In the genomic region with DNA sequence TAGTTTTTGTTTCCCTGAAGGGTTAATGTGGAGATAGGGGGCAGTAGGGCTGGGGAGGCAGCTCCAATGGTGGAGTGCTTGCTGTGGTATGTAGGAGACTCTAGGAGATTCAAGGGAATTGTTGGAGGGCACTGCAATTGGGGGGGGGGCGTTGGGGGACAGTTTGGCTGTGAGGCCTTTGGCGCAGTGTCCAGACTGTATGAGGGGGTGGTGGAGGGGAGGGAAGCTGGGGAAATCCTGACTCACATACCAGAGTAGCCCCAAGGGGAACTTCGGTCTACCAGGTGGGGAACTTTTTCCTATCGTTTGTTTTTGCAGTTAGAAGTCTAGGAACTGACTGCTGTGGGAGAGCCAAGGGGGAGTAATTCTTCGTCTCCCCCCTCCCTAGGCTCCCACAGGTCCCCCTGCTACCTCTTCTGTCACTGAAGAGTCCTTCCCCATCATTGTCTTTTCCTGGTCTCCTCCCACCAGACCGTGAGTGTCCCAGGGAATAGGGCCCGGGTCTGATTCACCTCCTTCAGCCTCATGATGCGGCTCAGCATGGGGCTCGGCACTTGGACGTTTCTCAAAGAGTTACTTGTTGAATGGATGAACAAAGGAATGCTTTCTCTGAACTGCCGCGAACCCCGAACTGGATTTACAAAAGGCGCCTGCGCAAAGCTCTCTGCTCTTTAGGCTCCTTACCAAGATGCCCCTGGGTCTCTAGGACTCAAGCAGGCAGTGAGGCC, we compare ENCODE assay signal across 9 mouse cellular contexts. TPM values are rescaled to one million over a fixed set of nuclear protein-coding genes. Genes with fewer than 3 reads are reported as not detected.
DNase-seq lines count a peak whose midpoint lies in the region; ATAC-seq and TF ChIP-seq lines count a peak whose summit lies in the region.
"Had no signal": no experiment of that assay in that cellular context is flagged by ENCODE, and none has a peak within 500 bp of the region (broad histone marks: within the 10 kb centered on the region; RNA-seq: fewer than 3 reads in every experiment).

No protein-coding gene starts in this region.

- 0 out of 2 replicates have a peak overlapping the region, but pooled peaks have one; percentile 6 for H3K4me2 ChIP-seq in heart, embryonic 14.5 days (ENCODE audit: low read length)
- peak overlapping the region; percentile 47 for H3K4me2 ChIP-seq in hindbrain, postnatal 0 days (ENCODE audit: low read depth, low read length)

- no peak for ATAC-seq in heart, embryonic 14.5 days (ENCODE audit: insufficient number of reproducible peaks, insufficient read depth, low FRiP score, low read depth)
- peak; percentile 75 for ATAC-seq in hindbrain, postnatal 0 days

- H3K9me3 ChIP-seq in heart, embryonic 14.5 days (ENCODE audit: control insufficient read depth, low read length), result no peaks in the 10 kb centered on the region
- no peaks in the 10 kb centered on the region for H3K9me3 ChIP-seq in hindbrain, postnatal 0 days (ENCODE audit: low read length)

- 34% methylated on average over 15 of the region's 15 CpGs for WGBS in heart, embryonic 14.5 days
- 7% methylated on average over 15 of the region's 15 CpGs for WGBS in hindbrain, postnatal 0 days
- 50% methylated on average over 15 of the region's 15 CpGs for WGBS in lung, adult 2 months

- DNase-seq in heart, adult 18-20 months, result no peak
- DNase-seq in embryo, embryonic 9.5 days (ENCODE audit: extremely low spot score), result peak; percentile 53
- peak; percentile 70 for DNase-seq in hindbrain, postnatal 0 days (ENCODE audit: low spot score)
- peak; percentile 32 for DNase-seq in neural tube, embryonic 10.5 days (ENCODE audit: extremely low spot score, low spot score)
- DNase-seq in adrenal gland, postnatal 14 days, result no peak
- DNase-seq in kidney, adult 9 months, result no peak
- no peak for DNase-seq in lung, adult 2 months

- peaks cover 1 to 6% of the 10 kb centered on the region in 2 experiments; a peak in 3 of 4 replicates for H3K4me1 ChIP-seq in heart, embryonic 14.5 days (ENCODE audit: control insufficient read depth in 2 of 2, insufficient read depth in 2 of 2, low read length in 2 of 2)
- no peaks in the 10 kb centered on the region for H3K4me1 ChIP-seq in hindbrain, postnatal 0 days (ENCODE audit: insufficient read depth, low read length)
- peaks cover 3% of the 10 kb centered on the region; the same call in 1 of the 2 replicates for H3K4me1 ChIP-seq in lung, adult 2 months (ENCODE audit: control insufficient read depth, insufficient read depth, low read length)

- H3K9ac ChIP-seq in heart, embryonic 14.5 days (ENCODE audit: low read length), result no peak overlapping the region
- H3K9ac ChIP-seq in hindbrain, postnatal 0 days (replicated peaks; ENCODE audit: low read length), result no peak overlapping the region

- no peaks in the 10 kb centered on the region for H3K36me3 ChIP-seq in heart, embryonic 14.5 days (ENCODE audit: control insufficient read depth, insufficient read depth, low read length)
- no peaks in the 10 kb centered on the region for H3K36me3 ChIP-seq in hindbrain, postnatal 0 days (ENCODE audit: insufficient read depth, low read length)

- no peak overlapping the region for H3K27ac ChIP-seq in heart, embryonic 14.5 days (replicated peaks in 1 of 2; ENCODE audit: control insufficient read depth in 1 of 2, insufficient read depth in 1 of 2, low read depth in 2 of 2, low read length in 2 of 2)
- no peak overlapping the region for H3K27ac ChIP-seq in hindbrain, postnatal 0 days

- TF ChIP-seq POLR2A in lung, adult 2 months (IDR thresholded peaks at IDR 0.05; ENCODE audit: borderline replicate concordance, extremely low read depth, low read depth, low read length), result no peak

- TF ChIP-seq CTCF in hindbrain, postnatal 0 days (IDR thresholded peaks at IDR 0.05; ENCODE audit: low read depth), result no peak
- no peak for TF ChIP-seq CTCF in lung, adult 2 months (IDR thresholded peaks at IDR 0.05; ENCODE audit: insufficient read depth, low read length)

- H3K27me3 ChIP-seq in heart, embryonic 14.5 days (ENCODE audit: control insufficient read depth, insufficient read depth, low read length), result peaks cover 7% of the 10 kb centered on the region; the same call in 1 of the 2 replicates
- H3K27me3 ChIP-seq in hindbrain, postnatal 0 days (ENCODE audit: insufficient read depth, low read length), result no peaks in the 10 kb centered on the region
- H3K27me3 ChIP-seq: CH12.LX had no signal

- no peak overlapping the region for H3K4me3 ChIP-seq in heart, embryonic 14.5 days (ENCODE audit: control insufficient read depth in 1 of 2, insufficient read depth in 1 of 2, low read depth in 1 of 2, low read length in 2 of 2)
- H3K4me3 ChIP-seq in hindbrain, postnatal 0 days (ENCODE audit: low read length), result no peak overlapping the region
- no peak overlapping the region for H3K4me3 ChIP-seq in lung, adult 2 months (replicated peaks; ENCODE audit: extremely low read depth, low read depth, low read length)

RNA-seq across cellular contexts. Expression of gene Pik3cb, which starts 23.2 kb away (rescaled TPM):
- 1.5 and 2.1 TPM in 2 replicates for polyA plus RNA-seq in heart, embryonic 14.5 days (2014; fragmentation: Nextera tagmentation; extraction: Ambion mirVana)
- total RNA-seq in heart, adult 18-20 months (2021), result 10 to 100 TPM in 1 of 2 experiments, 1 to 10 TPM in 1; 9.4 to 10.7 TPM
- total RNA-seq in hindbrain, postnatal 0 days (2014; rRNA removed), result 4.9 and 5.7 TPM in 2 replicates
- polyA plus RNA-seq in hindbrain, postnatal 0 days (2015; fragmentation: Nextera tagmentation; extraction: Ambion mirVana), result 3.0 and 3.5 TPM in 2 replicates
- 12.1 and 12.2 TPM in 2 replicates for total RNA-seq in adrenal gland, postnatal 14 days (2021)
- polyA plus RNA-seq in lung, adult 2 months (2012; rRNA removed), result 6.4 and 11.1 TPM in 2 replicates

Comparison
In these comparisons a context has a peak if more than half of its experiments do, and no peak if none do; other contexts are left out.
1. DNase-seq: peak in embryo, embryonic 9.5 days (single experiment), hindbrain, postnatal 0 days (single experiment) and neural tube, embryonic 10.5 days (single experiment); none in heart, adult 18-20 months (0 of 2), adrenal gland, postnatal 14 days (single experiment), kidney, adult 9 months (single experiment) and lung, adult 2 months (single experiment).